Mouse (Mus musculus) lung, postnatal 0 days (tissue): ENCODE data around the gene Moap1.

Experiments
- CTCF ChIP-seq: IDR thresholded peaks from 2 replicates; pipeline ENCODE4 v1.5.1; 2016; ENCODE audit warnings: antibody characterized with exemption, mild to moderate bottlenecking
- EP300 ChIP-seq: IDR thresholded peaks from 2 replicates; pipeline ENCODE4 v1.6.1; 2016; ENCODE audit warnings: antibody characterized with exemption, mild to moderate bottlenecking, control low read depth

- no peak for TF ChIP-seq CTCF
- no peak for TF ChIP-seq EP300
Measured at GRCm38 (mm10) chr12:102785593-102785985, 42.1 kb upstream of the Moap1 start.
